Mouse (Mus musculus) cerebellum, adult 18-20 months (tissue): ENCODE data around the gene Myh9.
A peak's percentile ranks its signal among the peaks of the same experiment; 100 is the strongest.

Experiments
- DNase-seq, 2 experiments: peaks; one replicate each; pipeline ENCODE4 v3.0.0; 2021

Myh9 gene

DNA sequence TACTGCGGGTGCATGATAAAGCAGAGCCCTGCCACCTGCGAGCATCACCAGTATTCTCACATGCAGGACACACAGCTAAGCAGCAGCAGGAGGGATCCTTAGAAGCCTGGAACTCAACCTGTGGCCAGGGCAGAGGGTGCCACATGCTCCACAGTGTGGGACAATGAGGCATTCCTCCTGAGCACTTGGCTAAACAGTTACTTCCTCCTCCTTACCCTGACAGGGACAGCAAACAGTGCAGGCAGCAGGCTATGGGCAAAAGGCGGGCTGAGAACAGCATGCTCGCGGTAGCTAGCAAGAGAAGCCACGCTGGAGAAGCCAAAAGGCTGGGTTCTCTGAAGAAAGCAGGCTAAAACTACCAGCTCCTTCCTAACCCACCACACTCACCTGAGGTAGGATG lies 14.2 kb downstream of the Myh9 start:
- DNase-seq = peak; percentile 54 to 65

- no peak for DNase-seq
Measured at GRCm38 (mm10) chr15:77827379-77827778, 14.6 kb downstream of the Myh9 start.

DNA sequence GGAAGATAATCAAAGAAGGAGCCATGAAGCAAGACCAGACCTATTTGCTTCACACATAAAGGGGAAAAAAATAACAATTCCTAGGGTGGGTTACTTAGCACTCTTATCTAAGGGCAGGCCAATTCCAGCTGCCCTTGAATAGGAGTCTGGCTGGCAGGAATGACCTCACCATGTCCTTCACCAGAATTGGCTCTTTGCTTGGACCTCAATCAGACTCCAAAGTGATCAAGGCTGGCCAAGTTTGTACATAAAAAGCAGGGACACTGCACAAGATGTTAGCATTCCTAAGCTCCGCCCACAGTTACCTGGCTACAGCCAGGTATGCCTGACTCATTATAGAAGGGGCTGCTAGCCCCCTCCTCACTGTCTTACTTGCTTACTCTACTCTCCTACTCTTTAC lies 16.6 kb downstream of the Myh9 start:
- DNase-seq = no peak

- peak; percentile 63 to 73 for DNase-seq
Measured at GRCm38 (mm10) chr15:77824321-77824720, 17.7 kb downstream of the Myh9 start.

GRCm38 (mm10) chr15:77823634-77824033 lies 18.3 kb downstream of the Myh9 start:
- DNase-seq = no peak

GRCm38 (mm10) chr15:77823196-77823595 lies 18.8 kb downstream of the Myh9 start:
- DNase-seq = no peak

DNA sequence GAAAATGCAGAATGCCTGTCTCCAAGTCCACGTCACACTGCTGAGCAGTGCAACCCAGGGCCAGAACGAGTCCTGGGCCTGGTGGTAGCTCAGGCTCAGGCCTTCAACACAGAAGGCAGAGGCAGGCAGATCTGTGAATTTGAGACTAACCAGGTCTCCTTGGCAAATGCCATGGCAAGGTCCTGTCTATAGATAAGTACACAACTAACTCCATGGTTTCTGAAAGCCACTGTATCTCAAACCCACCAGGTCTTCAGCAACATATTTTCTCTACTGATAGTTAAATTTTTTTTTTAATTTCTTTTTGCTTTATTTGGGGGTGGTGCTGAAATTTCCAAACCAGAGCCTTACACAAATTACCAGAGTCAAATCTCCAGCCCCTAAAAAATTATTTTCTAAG lies 19.3 kb downstream of the Myh9 start:
- no peak for DNase-seq

- DNase-seq = no peak
Measured at GRCm38 (mm10) chr15:77822057-77822466, 19.9 kb downstream of the Myh9 start.

DNA sequence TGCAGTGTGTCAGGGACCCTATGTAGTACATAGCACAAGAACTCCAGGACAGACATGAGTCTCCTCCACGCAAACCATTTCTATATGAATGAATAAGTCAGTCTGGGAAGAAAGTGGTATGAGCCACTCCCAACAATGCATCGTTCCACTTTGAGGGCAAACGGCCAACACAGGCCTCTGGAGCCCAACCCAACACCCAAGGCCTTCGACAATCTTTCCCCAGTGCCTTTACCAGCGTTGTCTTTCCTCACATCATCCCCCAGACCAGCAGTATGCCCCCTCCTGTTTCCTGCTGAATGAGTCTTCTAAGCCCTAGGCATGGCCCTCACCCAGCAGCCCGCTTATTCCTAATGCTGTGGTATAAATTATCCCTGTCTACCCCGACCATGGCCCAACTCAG lies 20.6 kb downstream of the Myh9 start:
- no peak for DNase-seq

DNA sequence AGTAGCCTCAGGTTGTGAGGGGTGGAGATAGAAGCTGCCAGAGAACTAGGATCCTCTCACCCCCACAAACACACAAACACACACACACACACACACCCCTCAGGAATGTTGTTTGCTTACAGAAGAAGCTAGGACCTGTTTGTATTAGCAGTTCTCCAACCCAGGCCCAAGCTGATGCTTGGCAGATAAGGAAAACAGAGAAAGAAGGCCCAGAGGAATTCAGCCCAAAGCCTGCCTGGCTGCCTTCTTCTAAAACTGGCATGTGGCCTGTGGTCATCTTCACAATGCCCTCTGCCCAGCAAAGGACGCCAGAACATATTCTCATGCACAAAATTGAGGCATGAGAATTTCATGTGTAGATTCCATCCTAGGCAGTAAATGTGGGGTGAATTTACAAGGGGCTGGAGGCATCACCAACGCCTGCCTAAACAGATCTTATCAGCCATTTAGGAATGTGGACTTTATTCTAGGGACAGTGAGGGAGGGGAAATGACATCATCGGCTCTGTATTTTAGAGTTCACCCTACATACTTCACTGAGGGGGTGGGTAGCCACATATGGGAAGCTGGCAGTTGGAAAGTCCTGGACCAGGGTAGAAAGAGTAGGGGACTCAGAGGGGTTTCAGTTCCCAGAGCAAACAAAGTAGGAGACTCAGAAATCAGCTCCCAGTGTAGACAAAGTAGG lies 21.4 kb downstream of the Myh9 start:
- peak in 1 of 2 experiments; percentile 50 for DNase-seq

DNA sequence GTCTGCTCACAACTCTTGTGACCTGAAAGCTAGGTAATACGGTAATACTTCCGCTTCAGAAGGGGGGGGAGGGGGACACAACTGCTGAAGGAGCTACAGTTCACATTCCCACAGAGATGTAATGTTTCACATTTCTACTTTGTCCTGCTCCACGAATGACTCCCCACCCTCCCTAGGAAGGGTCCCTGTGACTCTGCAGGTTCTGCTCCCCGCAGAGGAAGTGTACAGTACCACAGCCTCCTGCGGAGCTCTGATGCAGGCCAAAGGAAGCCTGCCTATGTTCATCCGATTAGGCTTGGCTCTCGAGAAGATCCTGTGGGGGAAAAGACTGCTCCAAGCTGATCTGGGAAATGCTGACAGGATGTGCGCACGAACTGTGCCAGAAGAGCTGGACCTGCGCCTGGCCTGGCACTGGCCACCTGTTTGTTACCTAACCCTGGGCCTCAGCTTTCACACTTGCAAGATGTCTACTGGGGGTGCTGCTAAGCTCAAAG lies 22.0 kb downstream of the Myh9 start:
- DNase-seq = peak; percentile 95 to 97

DNA sequence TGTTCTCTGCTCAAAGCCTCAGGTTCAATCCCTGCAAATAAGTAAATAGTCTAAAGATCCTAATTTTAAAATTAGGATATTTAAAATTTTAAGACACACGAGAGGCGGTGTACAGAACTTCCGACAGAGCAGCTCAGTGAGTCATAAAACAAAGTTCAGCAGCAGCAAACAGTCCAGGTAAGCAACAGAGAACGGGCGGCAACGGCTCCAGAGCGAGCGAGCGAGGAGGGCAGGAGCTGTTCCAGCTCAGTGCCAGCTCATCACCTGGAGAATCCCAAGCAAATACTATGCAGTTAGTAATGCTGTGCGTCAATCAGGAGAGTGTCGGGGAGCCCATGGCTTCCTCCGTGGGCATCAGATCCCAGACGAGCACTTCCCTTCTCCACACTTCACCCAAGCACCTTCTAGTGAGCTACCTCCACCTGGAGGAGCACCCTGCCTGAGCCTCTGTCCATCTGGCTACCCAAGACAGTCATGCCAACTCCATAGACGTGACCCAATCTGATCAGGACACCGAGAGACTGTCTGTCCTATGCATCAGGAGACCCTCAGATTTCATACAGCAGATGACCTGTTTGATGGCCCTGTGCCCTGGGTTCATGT lies 23.3 kb downstream of the Myh9 start:
- peak; percentile 56 to 60 for DNase-seq

DNA sequence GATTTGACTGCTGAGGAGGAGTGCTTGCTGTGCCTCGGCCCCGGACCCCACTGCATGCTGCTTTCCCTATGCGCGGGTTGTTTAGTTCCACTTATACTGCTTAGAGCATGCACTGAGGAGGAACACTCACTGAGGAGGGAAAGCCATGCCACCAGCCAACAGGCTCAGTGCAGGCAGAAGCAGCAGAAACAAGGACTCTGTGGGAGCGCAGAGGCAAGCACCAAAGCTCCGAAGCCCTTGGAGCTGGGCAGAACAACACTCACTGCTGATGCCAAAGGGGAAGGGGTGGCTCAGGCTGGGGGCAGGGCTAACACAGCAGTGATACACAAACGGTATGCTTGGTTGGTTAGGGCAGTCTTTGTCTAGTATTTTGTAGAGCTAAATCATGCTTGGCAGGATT lies 24.6 kb downstream of the Myh9 start:
- peak; percentile 43 to 51 for DNase-seq

- no peak for DNase-seq
Measured at GRCm38 (mm10) chr15:77816601-77816950, 25.4 kb downstream of the Myh9 start.

DNA sequence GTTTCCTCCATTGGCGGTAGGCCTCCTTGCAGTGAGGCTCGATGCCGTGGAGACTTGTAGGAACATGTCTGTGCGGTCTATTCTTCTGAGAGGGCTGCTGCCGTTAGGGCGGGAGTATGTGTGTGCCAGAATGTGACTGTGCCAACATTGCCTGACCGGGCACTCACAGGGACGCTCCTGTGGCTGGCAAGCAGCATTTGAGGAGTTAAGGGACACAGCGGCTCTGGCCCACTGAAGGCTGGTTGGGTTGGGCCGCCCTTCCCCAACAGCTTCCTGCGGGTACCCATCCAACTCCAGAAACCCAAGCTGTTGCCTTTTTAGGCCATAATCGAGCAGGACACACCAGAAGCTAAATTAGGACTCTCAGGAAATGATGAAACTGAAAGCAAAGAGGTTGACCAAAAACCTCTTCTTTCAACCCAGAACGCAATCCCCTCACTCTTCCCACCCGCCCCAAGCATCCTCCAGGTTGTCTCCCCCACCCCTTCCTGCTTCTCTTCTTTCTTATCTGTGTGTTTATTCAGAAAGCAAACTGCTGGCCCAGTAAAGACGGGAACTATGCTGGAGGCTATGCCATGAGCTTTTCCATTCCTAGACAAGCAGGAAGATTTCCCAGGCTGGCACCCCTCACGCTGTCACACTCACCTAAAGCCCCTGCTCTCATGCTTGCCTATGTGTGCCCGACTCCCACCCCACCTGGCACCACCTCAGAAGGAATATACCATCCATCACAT lies 25.9 kb downstream of the Myh9 start:
- peak; percentile 73 to 75 for DNase-seq

DNA sequence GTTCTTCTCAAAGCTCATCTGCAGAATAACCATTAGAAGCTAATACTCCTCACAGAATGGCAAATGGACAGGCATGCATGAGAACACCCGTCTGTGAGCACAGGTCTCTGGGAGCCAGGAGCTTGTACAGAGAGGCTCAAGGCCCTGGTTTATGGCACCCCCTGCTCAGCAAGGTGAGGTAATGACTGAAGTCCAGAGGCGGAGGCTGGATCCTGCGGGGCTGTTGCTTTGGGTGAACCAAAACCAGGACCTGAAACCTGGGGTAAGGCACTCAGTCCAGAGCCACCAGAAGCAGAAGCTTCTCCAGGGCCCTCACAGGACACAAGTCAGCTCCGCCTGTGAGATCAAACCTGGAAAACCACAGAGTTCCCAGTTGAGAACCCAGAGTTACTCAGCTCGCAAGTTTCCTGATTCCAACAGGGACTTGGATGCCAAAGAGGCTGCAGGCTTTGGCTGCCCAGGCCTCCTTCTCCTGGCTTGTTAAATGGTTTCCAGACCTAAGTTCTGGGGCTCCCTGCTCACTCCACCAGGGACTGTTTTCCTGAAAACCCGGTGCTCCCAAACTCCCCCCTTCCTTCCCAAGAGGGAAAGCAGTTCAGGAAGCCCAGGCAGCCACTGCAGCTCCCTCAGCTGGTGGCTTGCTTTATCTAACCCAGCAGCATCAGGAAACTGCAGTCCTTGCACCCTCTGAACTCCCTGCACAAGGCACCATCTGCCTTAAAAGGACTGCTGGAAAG lies 28.2 kb downstream of the Myh9 start:
- DNase-seq = peak in 1 of 2 experiments; percentile 45

DNA sequence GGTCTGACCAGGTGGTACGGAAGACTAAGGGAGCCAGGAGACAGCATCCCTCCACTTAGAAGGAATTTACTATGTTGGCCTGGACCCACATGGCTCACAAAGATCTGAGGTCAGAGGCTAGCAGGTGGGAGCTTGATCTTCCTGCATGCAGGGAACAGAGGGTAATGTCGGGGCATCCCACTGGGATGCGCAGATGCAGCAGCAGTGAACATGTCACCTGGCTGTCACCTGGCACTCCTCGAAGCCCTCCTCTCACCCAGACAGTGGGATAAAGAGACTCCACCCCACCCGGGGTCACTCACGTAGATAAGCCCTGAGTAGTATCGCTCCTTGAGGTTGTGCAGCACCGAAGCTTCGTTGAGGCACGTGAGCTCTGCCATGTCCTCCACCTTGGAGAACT lies 29.4 kb downstream of the Myh9 start:
- no peak for DNase-seq

- DNase-seq = no peak
Measured at GRCm38 (mm10) chr15:77811099-77811760, 30.7 kb downstream of the Myh9 start.

DNA sequence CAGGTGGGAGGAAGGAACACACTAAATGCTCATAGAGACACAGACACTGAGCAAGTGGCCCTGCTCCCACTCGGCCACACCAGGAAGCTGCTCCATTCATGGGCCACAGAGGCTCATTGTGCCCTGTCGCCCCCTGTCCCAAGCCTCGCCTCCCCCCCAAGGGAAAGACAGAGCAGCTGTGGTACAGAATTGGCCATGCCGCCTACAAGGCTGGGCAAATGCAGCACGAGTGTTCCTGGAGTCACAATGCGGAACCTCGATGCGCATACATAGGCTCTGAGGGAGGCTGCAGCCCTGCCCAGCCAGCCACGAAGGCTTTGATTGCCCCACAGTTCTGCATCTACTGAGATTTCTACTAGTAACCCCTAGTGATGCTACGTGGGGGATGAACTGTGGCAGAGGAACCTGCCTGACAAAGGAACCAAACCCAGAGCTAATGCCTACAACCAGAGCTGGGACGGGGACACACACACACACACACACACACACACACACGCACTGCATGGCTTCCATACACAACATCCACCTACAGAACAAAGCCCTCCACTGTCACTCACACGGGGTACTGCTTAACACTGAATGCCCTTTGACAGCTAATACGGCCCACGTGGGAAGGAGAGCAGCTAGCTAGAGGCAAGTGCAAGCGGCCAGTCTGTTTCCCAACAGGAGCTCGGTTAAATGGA lies 31.4 kb downstream of the Myh9 start:
- no peak for DNase-seq

GRCm38 (mm10) chr15:77809434-77809833 lies 32.5 kb downstream of the Myh9 start:
- DNase-seq = no peak

- DNase-seq = no peak
Measured at GRCm38 (mm10) chr15:77807264-77807585, 34.8 kb downstream of the Myh9 start.

GRCm38 (mm10) chr15:77806565-77807263 lies 35.3 kb downstream of the Myh9 start:
- no peak for DNase-seq
